Comparison of ENCODE assay signal across 7 mouse cellular contexts in the genomic region with DNA sequence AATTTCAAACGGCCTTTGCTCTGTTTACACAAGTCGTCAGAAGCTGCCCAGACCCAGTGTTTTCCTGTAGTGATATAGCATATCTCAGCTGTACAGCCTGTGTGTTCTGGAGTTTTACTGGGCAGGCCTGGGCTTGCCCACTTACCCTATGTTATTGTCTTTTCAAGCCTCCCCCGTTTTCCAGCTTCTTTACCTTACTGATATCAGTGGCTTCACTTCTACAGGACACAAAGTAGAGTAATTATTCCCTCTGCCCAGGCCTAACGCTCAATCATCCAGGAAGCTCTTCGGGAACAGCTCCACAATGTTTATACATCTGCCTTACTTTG.
DNase-seq lines count a peak whose midpoint lies in the region; ATAC-seq lines count a peak whose summit lies in the region.

No protein-coding gene starts in this region.

- H3K27ac ChIP-seq in embryonic facial prominence, embryonic 14.5 days (replicated peaks; ENCODE audit: low read depth, low read length) = peak overlapping the region; percentile 39; the same call in 1 of the 2 replicates
- no peak overlapping the region for H3K27ac ChIP-seq in hindbrain, embryonic 13.5 days
- no peak overlapping the region for H3K27ac ChIP-seq in hindbrain, embryonic 10.5 days

- no peak overlapping the region for H3K4me3 ChIP-seq in embryonic facial prominence, embryonic 14.5 days (ENCODE audit: low read depth, low read length)
- no peak overlapping the region for H3K4me3 ChIP-seq in hindbrain, embryonic 13.5 days
- H3K4me3 ChIP-seq in hindbrain, embryonic 10.5 days = no peak overlapping the region

- H3K36me3 ChIP-seq in embryonic facial prominence, embryonic 14.5 days (ENCODE audit: control insufficient read depth, insufficient read depth, low read length) = no peaks in the 10 kb centered on the region
- H3K36me3 ChIP-seq in hindbrain, embryonic 13.5 days = no peaks in the 10 kb centered on the region
- no peaks in the 10 kb centered on the region for H3K36me3 ChIP-seq in hindbrain, embryonic 10.5 days

- ATAC-seq in embryonic facial prominence, embryonic 14.5 days (ENCODE audit: low read depth) = peak; percentile 33; the same call in 1 of the 2 replicates
- ATAC-seq in hindbrain, embryonic 13.5 days (ENCODE audit: low FRiP score) = no peak

- H3K9ac ChIP-seq in embryonic facial prominence, embryonic 14.5 days (ENCODE audit: low read depth, low read length) = 0 out of 2 replicates have a peak overlapping the region, but pooled peaks have one; percentile 9
- no peak overlapping the region for H3K9ac ChIP-seq in hindbrain, embryonic 13.5 days

- no peak overlapping the region for H3K4me2 ChIP-seq in embryonic facial prominence, embryonic 14.5 days (ENCODE audit: low read depth, low read length)
- no peak overlapping the region for H3K4me2 ChIP-seq in hindbrain, embryonic 13.5 days

- 32% methylated on average over 5 of the region's 5 CpGs for WGBS in embryonic facial prominence, embryonic 14.5 days
- WGBS in hindbrain, embryonic 13.5 days = 69% methylated on average over 5 of the region's 5 CpGs
- WGBS in hindbrain, embryonic 10.5 days = 66% methylated on average over 5 of the region's 5 CpGs

- H3K9me3 ChIP-seq in embryonic facial prominence, embryonic 14.5 days (ENCODE audit: control insufficient read depth, low read length) = no peaks in the 10 kb centered on the region
- no peaks in the 10 kb centered on the region for H3K9me3 ChIP-seq in hindbrain, embryonic 13.5 days
- H3K9me3 ChIP-seq in hindbrain, embryonic 10.5 days = no peaks in the 10 kb centered on the region

- intact Hi-C loops in left cerebral cortex, postnatal 10 days (cut with DNase I) = no loop called here

- H3K4me1 ChIP-seq in embryonic facial prominence, embryonic 14.5 days (ENCODE audit: control insufficient read depth, insufficient read depth, low read length) = peaks cover 26% of the 10 kb centered on the region
- H3K4me1 ChIP-seq in hindbrain, embryonic 13.5 days (replicated peaks) = peaks cover 7% of the 10 kb centered on the region; the same call in 1 of the 2 replicates
- peaks cover 17% of the 10 kb centered on the region for H3K4me1 ChIP-seq in hindbrain, embryonic 10.5 days (replicated peaks)

- peak; percentile 34 for DNase-seq in c-Kit-positive CD71-positive TER-119-negative erythroid progenitor cells, embryonic 14.5 days (ENCODE audit: low read depth)
- DNase-seq in embryonic facial prominence, embryonic 14.5 days (ENCODE audit: low spot score) = peak; percentile 55
- DNase-seq in kidney, postnatal 14 days = peak; percentile 29
- peak; percentile 27 for DNase-seq in lung, postnatal 14 days
- DNase-seq in left cerebral cortex, postnatal 10 days (ENCODE audit: extremely low spot score in 1 of 2, low spot score in 2 of 2) = no peak
- DNase-seq in hindbrain, embryonic 10.5 days (ENCODE audit: low spot score) = no peak

- H3K27me3 ChIP-seq in embryonic facial prominence, embryonic 14.5 days (replicated peaks; ENCODE audit: control insufficient read depth, insufficient read depth, low read length) = no peaks in the 10 kb centered on the region
- H3K27me3 ChIP-seq in hindbrain, embryonic 13.5 days = no peaks in the 10 kb centered on the region
- no peaks in the 10 kb centered on the region for H3K27me3 ChIP-seq in hindbrain, embryonic 10.5 days (ENCODE audit: insufficient read depth, poor library complexity, severe bottlenecking)

Comparison
In these comparisons a context has a peak if more than half of its experiments do, and no peak if none do; other contexts are left out.
1. DNase-seq: peak in c-Kit-positive CD71-positive TER-119-negative erythroid progenitor cells, embryonic 14.5 days (single experiment), embryonic facial prominence, embryonic 14.5 days (single experiment), kidney, postnatal 14 days (single experiment) and lung, postnatal 14 days (single experiment); none in left cerebral cortex, postnatal 10 days (0 of 2) and hindbrain, embryonic 10.5 days (single experiment).